Mouse (Mus musculus): ENCODE measurements around the gene Olfr444.

Gene Olfr444

DNA sequence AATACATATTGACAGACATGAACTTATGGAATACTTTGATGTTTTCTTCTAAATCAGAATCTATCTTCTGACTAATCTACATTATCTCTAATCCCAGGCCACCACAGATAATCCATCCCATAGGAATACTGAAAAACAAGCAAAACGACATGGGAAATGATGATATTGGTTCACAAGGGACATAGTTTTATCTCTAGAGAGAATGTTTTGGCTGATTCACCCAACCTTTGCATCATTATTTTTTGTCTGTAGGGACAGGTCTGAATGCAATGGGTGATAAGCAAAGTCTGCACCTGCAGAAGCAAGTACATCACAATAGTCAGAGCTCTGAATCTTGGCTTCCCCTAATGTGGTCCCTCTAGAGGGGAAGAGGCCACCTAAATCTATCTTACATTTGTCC lies at the start of gene Olfr444:
Olfr444 (plus strand) TSS at position 301 of the 400 bp plus-strand sequence.
- in situ Hi-C loops (cut with MseI, MboI) = no loop called here

DNA sequence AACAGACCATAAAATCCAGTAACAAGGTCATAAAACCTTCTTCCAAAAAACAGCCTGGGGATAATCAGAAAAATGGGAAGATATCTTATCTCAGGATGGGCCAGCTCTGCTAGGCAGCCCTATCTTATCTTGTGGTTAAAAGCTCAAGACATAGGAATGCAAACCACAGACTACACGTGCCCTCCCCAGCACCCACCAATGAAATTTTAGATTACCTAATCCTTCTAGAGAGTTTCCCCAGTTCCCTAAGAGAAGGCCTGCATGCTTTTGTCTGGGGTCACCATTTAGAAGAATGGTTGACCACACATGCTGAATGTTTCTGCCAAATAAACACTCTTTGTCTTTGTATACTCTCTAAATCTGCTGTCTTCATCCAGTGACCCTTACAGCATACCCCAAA lies 48.5 kb upstream of the Olfr444 start:
- in situ Hi-C loops (cut with MseI, MboI) = no loop called here

DNA sequence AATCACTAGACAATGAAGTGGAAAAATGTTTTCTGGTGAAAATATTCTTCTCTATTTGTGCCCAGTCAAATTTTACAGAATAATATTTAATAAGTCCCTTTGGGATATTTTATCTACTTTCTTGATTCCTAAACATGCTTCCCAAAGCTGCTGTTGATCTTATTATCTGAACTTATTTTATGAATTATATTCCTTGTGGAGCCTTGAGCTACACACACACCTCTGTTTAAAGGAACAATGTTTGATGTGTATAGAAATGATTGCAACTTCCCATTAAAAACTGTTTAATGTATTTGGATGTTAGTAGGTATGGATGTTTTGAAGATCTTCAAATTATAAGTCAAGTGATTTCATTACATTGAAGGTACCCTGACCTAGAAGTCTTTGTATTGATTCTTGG lies 40.3 kb upstream of the Olfr444 start, which contains the start of gene Olfr447:
Olfr447 (plus strand) TSS at position 301 of the 400 bp plus-strand sequence.
- in situ Hi-C loops (cut with MseI, MboI) = no loop called here

DNA sequence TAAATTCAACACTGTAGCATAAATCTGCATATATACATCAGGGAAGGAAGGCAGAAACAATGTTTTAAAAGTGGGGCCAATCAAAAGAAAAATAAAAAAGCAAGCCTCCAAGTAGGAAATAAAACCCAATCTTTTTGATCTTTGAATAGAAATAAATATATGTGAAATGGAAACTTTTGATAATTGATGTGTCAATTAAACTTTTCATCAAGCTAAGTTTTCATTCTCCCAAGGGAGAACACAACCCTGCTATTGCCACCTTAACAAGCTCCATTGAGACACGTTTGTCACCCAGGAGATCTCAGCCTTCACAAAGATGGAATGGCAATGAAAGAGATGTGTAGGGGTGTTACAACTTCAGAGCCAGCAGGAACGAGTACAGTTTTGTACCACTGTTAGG lies 27.8 kb upstream of the Olfr444 start, which contains the start of gene Olfr446:
Olfr446 (plus strand) TSS at position 301 of the 400 bp plus-strand sequence.
- in situ Hi-C loops (cut with MseI, MboI) = no loop called here

DNA sequence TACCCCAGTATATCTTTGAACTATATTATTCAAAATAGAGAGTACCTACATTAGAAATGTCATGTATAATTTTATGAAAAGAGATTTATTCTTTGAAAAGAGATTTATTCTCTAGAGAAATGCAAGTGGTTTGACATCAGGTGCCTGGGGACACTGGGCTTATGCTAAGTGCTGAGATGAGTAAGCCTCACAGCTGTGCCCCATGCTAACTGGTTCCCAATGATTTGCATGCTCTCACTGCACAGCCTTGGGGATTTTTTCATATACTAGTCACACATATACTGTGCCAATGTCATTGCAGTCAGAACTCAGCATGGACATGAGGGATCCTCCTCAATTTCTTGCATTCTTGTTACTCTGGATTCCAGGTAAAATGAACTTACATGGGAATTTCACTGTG lies 31.5 kb downstream of the Olfr444 start:
- in situ Hi-C loops (cut with MseI, MboI) = no loop called here
